Mouse (Mus musculus): Measurements from ENCODE around the gene Slc38a3. TPM values are rescaled to one million over a fixed set of nuclear protein-coding genes. Genes with fewer than 3 reads are reported as not detected.
"Not testable (repeated sequence)": the region's sequence is repeated elsewhere in the genome, so short reads cannot be mapped to it uniquely, and the experiment has no call there.

Gene Slc38a3
- polyA plus RNA-seq, 1 experiment from 2014 or later: 8.1 TPM

- Histone ChIP-seq H3K27me3 (no peaks in the 10 kb centered on the region), H3K27ac (no peak overlapping the region), H3K4me1 (peaks cover 48% of the 10 kb centered on the region), H3K4me3 (replicated peaks) (no peak overlapping the region), H3K36me3 (peaks cover 66% of the 10 kb centered on the region), H3K4me2 (no peak overlapping the region), H3K9me3 (replicated peaks) (no peaks in the 10 kb centered on the region), H3K9ac (no peak overlapping the region)
- no peak for ATAC-seq (replicated peaks; ENCODE audit: low FRiP score)
- 66% methylated on average over 5 of the region's 5 CpGs for whole genome bisulfite sequencing
These were observed 23.5 kb upstream of the Slc38a3 start for GRCm38 (mm10) chr9:107692785-107693184.

DNA sequence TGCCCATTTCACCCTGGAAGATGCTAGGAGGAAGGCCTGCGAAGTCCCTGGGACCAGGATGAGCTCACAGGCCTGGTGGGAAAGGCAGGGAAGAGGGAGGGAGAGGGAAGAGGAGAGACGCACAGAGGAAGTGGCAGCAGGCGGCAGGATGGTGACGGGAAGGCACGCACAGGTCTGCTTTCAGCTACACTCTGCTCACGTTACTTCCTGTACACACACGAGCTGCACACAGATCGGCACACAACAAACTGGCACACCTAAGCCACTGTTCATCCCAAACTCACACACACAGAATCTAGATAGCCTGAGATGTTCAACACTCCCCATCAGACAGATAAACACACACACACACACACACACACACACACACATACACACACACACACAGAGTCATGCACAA, 21.1 kb upstream of the Slc38a3 start:
- H3K36me3 ChIP-seq: peaks cover 81% of the 10 kb centered on the region
- peaks cover 29% of the 10 kb centered on the region for H3K4me1 ChIP-seq
- H3K27me3 ChIP-seq: no peaks in the 10 kb centered on the region
- H3K4me3 ChIP-seq (replicated peaks): no peak overlapping the region
- ATAC-seq (replicated peaks; ENCODE audit: low FRiP score): no peak
- no peak overlapping the region for H3K9ac ChIP-seq
- 80% methylated on average over 8 of the region's 8 CpGs for WGBS
- no peaks in the 10 kb centered on the region for H3K9me3 ChIP-seq (replicated peaks)
- H3K4me2 ChIP-seq: no peak overlapping the region
- no peak overlapping the region for H3K27ac ChIP-seq

- Histone ChIP-seq H3K9ac (no peak overlapping the region), H3K36me3 (peaks cover 83% of the 10 kb centered on the region)
These were observed 19.6 kb upstream of the Slc38a3 start for GRCm38 (mm10) chr9:107688939-107689338.

GRCm38 (mm10) chr9:107688415-107688814, 19.1 kb upstream of the Slc38a3 start:
- Histone ChIP-seq H3K9ac (no peak overlapping the region), H3K4me1 (peaks cover 14% of the 10 kb centered on the region), H3K9me3 (replicated peaks) (no peaks in the 10 kb centered on the region), H3K36me3 (peaks cover 89% of the 10 kb centered on the region), H3K27ac (no peak overlapping the region), H3K27me3 (no peaks in the 10 kb centered on the region), H3K4me2 (no peak overlapping the region), H3K4me3 (replicated peaks) (no peak overlapping the region)
- ATAC-seq (replicated peaks; ENCODE audit: low FRiP score): no peak
- WGBS: 87% methylated on average over 5 of the region's 5 CpGs

More at GRCm38 (mm10) chr9:107688939-107689338, 19.6 kb upstream of the Slc38a3 start:
- no peaks in the 10 kb centered on the region for H3K27me3 ChIP-seq
- peaks cover 17% of the 10 kb centered on the region for H3K4me1 ChIP-seq
- H3K4me3 ChIP-seq (replicated peaks): no peak overlapping the region
- H3K4me2 ChIP-seq: no peak overlapping the region
- no peaks in the 10 kb centered on the region for H3K9me3 ChIP-seq (replicated peaks)
- no peak for ATAC-seq (replicated peaks; ENCODE audit: low FRiP score)
- H3K27ac ChIP-seq: no peak overlapping the region
- 82% methylated on average over 7 of the region's 7 CpGs for WGBS

- Histone ChIP-seq H3K9me3 (replicated peaks) (no peaks in the 10 kb centered on the region), H3K4me2 (no peak overlapping the region), H3K4me3 (replicated peaks) (no peak overlapping the region), H3K9ac (no peak overlapping the region), H3K36me3 (peaks cover 79% of the 10 kb centered on the region), H3K27me3 (no peaks in the 10 kb centered on the region), H3K4me1 (peaks cover 6% of the 10 kb centered on the region; the same call in 1 of the 2 replicates), H3K27ac (no peak overlapping the region)
- peak; percentile 52 for ATAC-seq (replicated peaks; ENCODE audit: low FRiP score)
- WGBS: 36% methylated on average over 17 of the region's 17 CpGs
These were observed 16.1 kb upstream of the Slc38a3 start for GRCm38 (mm10) chr9:107685231-107685981.

DNA sequence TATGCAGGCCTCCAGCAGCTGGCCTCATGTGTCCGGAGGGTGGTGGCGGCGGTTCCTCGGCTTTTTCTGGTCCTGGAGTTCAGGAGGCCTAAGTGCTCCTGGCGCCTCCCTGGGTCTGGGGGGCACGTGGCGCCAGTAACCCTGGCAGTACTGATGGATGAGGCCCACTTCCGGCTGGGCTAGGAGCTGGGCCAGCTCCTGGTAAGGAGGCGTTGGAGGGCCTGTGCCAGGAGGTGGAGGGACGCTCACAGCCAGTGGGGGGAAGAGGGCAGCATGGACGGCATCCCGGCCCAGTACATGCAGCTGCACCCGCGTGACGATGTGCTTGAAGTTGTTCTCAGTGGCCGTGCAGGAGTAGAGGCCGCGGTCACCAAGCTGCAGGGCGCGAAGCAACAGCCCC, 13.1 kb upstream of the Slc38a3 start:
- Histone ChIP-seq H3K9ac (no peak overlapping the region), H3K4me2 (no peak overlapping the region), H3K27me3 (peaks cover 9% of the 10 kb centered on the region), H3K36me3 (peaks cover 49% of the 10 kb centered on the region), H3K9me3 (replicated peaks) (no peaks in the 10 kb centered on the region), H3K27ac (no peak overlapping the region), H3K4me1 (peaks cover 6% of the 10 kb centered on the region; the same call in 1 of the 2 replicates), H3K4me3 (replicated peaks) (no peak overlapping the region)
- no peak for ATAC-seq (replicated peaks; ENCODE audit: low FRiP score)
- WGBS: 78% methylated on average over 20 of the region's 20 CpGs

DNA sequence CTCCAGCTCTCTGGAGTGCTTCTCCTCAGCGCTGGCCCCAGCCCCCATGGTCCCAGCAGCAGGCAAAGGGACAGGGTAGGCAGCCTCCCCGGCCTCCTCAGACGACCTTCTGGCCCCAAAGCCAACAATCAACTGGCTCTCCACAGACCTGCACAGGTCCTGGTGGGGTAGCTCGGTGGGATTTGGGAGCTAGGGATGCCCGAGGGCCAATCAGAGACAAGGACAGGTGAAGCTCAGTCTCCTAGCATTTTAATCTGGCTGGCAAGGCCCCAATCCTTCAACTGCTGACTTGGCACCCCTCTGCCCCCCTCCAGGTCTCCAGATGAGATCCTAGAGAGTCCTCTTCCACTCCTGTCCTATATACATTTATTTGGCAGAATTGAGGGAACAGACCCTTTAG, 10.2 kb upstream of the Slc38a3 start, which contains the start of gene Gnat1:
TSS of gene Gnat1 (minus strand) at position 212 of the 400 bp plus-strand sequence.
- no peak within 1 kb of the TSS for H3K27ac ChIP-seq
- no peak within 1 kb of the TSS for H3K4me2 ChIP-seq
- no peaks in the 10 kb centered on the region for H3K9me3 ChIP-seq (replicated peaks)
- no peak for ATAC-seq (replicated peaks; ENCODE audit: low FRiP score)
- peaks cover 29% of the 10 kb centered on the region for H3K36me3 ChIP-seq
- H3K4me1 ChIP-seq: peaks cover 29% of the 10 kb centered on the region
- no peak within 1 kb of the TSS for H3K9ac ChIP-seq
- no peak within 1 kb of the TSS for H3K4me3 ChIP-seq (replicated peaks)
- peaks cover 38% of the 10 kb centered on the region for H3K27me3 ChIP-seq
- 35% methylated on average over 5 of the region's 5 CpGs for WGBS

- Histone ChIP-seq H3K9me3 (replicated peaks) (no peaks in the 10 kb centered on the region), H3K27ac (no peak overlapping the region), H3K27me3 (peaks cover 43% of the 10 kb centered on the region), H3K4me2 (no peak overlapping the region), H3K4me1 (peaks cover 29% of the 10 kb centered on the region), H3K4me3 (replicated peaks) (no peak overlapping the region), H3K36me3 (peaks cover 22% of the 10 kb centered on the region), H3K9ac (no peak overlapping the region)
- ATAC-seq (replicated peaks; ENCODE audit: low FRiP score): no peak
- 84% methylated on average over 2 of the region's 2 CpGs for WGBS
These were observed 9.5 kb upstream of the Slc38a3 start for GRCm38 (mm10) chr9:107678861-107679260.

DNA sequence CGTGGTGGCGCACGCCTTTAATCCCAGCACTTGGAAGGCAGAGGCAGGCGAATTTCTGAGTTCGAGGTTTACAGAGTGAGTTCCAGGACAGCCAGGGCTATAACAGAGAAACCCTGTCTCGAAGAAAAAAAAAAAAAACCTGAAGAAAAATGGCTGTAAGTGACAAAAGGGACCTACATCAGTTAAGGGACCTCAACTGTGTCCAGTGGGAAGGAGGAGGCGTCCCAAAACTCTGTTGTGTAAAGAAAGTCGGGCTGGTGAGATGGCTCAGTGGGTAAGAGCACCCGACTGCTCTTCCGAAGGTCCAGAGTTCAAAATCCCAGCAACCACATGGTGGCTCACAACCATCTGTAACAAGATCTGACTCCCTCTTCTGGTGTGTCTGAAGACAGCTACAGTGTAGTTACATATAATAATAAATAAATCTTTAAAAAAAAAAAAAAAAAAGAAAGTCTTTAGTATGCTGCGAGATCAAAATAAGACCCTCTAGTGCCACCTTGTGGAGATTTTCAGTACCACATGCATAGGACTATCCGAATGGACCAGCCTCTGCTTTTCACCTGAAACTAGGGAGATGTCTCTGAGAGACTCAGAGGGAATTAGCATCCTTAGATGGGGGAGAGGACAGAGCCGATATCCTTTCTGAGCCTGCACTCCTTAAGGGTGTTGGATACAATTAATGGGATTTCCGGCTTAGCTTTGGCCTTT, 8.6 kb upstream of the Slc38a3 start:
- H3K9ac ChIP-seq; ATAC-seq (replicated peaks; ENCODE audit: low FRiP score); H3K27ac ChIP-seq; H3K4me2 ChIP-seq; H3K9me3 ChIP-seq (replicated peaks); H3K4me3 ChIP-seq (replicated peaks): not testable (repeated sequence)
- Histone ChIP-seq H3K4me1 (peaks cover 29% of the 10 kb centered on the region), H3K27me3 (peaks cover 43% of the 10 kb centered on the region), H3K36me3 (peaks cover 14% of the 10 kb centered on the region)
- 37% methylated on average over 14 of the region's 14 CpGs for WGBS

GRCm38 (mm10) chr9:107677091-107677784, 7.9 kb upstream of the Slc38a3 start:
- peaks cover 29% of the 10 kb centered on the region for H3K4me1 ChIP-seq
- H3K9me3 ChIP-seq (replicated peaks): no peaks in the 10 kb centered on the region
- H3K36me3 ChIP-seq: peaks cover 6% of the 10 kb centered on the region
- no peak for ATAC-seq (replicated peaks; ENCODE audit: low FRiP score)
- 20% methylated on average over 17 of the region's 17 CpGs for WGBS
- H3K4me2 ChIP-seq: peak overlapping the region; percentile 71; the same call in 1 of the 2 replicates
- H3K9ac ChIP-seq: no peak overlapping the region
- H3K27me3 ChIP-seq: peaks cover 43% of the 10 kb centered on the region
- H3K4me3 ChIP-seq (replicated peaks): peak overlapping the region; percentile 36; the same call in 1 of the 2 replicates
- no peak overlapping the region for H3K27ac ChIP-seq

DNA sequence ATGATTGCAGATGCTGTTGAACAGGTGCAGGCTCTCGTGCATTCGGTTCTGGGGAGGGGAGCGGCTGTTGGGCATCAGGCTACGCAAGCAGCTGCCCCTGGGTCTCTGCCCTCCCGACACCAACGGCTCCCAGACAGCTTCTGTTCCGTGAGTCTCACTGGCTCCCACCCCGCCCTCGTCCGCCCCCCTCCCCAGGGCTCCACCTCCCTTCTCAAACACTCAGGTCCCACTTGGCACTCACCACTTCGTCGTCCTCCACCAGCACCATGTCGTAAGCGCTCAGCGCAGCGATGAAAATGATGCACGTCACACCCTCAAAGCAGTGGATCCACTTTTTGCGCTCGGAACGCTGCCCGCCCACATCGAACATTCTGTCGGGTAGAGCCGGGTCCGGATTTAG, 7.0 kb upstream of the Slc38a3 start:
- no peaks in the 10 kb centered on the region for H3K36me3 ChIP-seq
- H3K27me3 ChIP-seq: peaks cover 43% of the 10 kb centered on the region
- H3K4me1 ChIP-seq: peaks cover 29% of the 10 kb centered on the region
- H3K4me3 ChIP-seq (replicated peaks): peak overlapping the region; percentile 36
- 0 out of 2 replicates have a peak, but pooled peaks have one; percentile 19 for ATAC-seq (replicated peaks; ENCODE audit: low FRiP score)
- WGBS: under 1% methylated on average over 25 of the region's 25 CpGs
- H3K9ac ChIP-seq: 0 out of 2 replicates have a peak overlapping the region, but pooled peaks have one; percentile 7
- no peaks in the 10 kb centered on the region for H3K9me3 ChIP-seq (replicated peaks)
- H3K27ac ChIP-seq: no peak overlapping the region
- peak overlapping the region; percentile 71 for H3K4me2 ChIP-seq
